Mouse (Mus musculus): ENCODE measurements at regions not wholly inside any gene's neighbourhood (a gene's known extent, or its start where the extent isn't known, plus 50 kb on each side); places are given as distances from the start of the nearest gene placed in this dataset.

GRCm38 (mm10) chr9:115666530-115666929 lies 242.7 kb upstream of the Gadl1 start:
- peak; percentile 34 for DNase-seq (ENCODE audit: low read depth, low spot score)

DNA sequence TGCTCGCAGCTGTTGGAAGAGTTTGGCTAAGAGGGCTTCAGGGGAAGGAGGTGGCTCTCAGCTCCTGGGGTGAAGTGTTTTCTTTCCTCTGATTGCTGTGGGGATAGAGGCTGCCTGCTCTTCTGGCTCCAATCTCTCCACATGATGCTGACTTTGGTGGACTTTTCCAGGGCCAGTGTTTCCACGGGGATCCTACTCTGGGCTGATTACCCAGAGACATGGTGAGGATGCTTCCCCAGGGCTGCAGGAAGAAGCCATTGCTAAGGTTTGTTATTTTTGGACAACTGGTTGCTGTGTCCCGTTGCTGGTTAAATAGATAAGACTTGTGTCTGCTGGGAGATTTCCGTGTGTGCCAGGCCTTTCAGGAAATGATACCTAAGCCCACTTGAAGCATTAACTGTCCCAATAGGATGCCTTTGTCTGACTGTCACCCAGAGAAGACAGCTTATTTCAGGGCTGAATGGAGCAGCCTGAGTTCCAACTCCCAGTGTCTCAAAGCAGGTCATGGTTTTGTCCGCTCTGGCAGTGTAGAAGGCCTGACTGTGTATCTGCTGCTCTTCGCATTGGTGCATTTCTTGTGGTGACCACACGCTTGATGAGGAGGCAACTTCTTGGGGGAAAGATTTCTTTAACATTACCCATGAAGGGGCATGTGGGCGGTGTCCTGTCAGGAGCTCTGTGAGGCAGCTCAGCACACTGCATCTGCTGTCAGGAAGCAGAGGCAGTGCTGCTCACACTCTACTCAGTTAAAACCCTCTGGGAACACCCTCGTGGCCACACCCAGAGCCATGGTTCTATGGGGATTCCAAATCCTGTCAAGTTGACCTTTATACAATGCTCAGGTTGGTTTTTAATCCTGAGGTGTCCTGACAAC lies 228.3 kb upstream of the Gadl1 start:
- no peak for DNase-seq (ENCODE audit: low read depth, low spot score)

DNA sequence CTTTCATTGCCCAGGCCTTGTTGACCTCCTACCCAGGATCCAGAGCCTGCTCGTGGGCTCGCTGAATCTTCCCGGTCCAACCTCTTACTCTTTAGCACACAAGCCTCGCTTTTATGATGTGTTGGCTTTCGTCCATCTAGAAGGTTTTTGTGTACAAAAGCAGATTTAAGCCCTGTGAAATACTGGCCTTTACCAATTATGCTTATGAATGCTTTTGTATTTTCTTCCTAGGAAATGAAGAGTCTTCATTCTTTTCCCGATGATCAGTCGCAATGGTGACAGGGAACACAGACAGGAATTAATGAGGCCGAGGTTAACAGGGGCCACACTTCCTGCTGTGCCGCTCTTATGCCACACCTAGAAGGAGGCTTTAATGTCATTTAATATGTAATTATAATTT lies 227.4 kb upstream of the Gadl1 start:
- DNase-seq (ENCODE audit: low read depth, low spot score), result no peak

- DNase-seq (ENCODE audit: low read depth, low spot score), result no peak
These were observed 225.3 kb upstream of the Gadl1 start for GRCm38 (mm10) chr9:115683951-115684350.

DNA sequence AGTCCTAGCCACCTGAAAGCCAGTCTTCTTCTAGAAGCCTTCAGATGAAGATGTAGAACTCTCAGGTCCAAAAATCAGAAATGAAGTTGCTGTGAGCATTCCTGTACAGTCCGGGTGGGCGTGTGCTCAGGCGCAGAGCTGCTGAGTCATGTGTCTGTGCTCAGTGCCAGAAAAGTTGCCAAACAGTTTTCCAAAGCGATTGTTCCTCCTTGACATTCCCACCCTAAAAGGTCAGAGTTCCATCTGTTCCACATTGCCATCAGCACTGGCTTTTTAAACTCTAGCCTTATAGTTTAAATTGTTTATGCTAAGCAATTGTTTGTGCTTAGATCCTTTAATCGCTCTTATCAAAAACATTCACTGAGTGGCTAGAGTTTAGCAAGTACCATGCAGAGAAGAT lies 222.7 kb upstream of the Gadl1 start:
- peak; percentile 18 for DNase-seq (ENCODE audit: low read depth, low spot score)

DNA sequence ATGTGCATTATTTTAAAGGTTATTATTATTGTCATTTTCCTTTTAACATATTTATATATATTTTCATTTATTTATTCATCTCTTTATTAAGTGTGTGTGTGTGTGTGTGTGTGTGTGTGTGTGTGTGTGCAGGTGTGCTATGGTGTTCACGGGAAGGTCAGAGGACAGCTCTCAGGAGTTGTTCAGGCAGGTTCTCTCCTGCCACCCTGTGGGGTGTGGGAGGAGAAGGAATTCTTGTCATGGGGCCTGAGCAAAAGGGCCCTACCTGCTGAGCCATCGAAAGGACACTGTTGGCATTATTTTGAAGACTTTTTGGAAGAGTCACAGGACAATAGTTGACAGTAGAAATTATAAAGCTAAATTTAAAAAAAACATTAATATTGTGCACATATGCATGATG lies 216.4 kb upstream of the Gadl1 start:
- no peak for DNase-seq (ENCODE audit: low read depth, low spot score)

GRCm38 (mm10) chr9:115703791-115704190 lies 205.5 kb upstream of the Gadl1 start:
- no peak for DNase-seq (ENCODE audit: low read depth, low spot score)

- DNase-seq (ENCODE audit: low read depth, low spot score), result peak; percentile 70
These were observed 205.0 kb upstream of the Gadl1 start for GRCm38 (mm10) chr9:115704249-115704648.

- DNase-seq (ENCODE audit: low read depth, low spot score), result peak; percentile 25
These were observed 203.5 kb upstream of the Gadl1 start for GRCm38 (mm10) chr9:115705761-115706160.

DNA sequence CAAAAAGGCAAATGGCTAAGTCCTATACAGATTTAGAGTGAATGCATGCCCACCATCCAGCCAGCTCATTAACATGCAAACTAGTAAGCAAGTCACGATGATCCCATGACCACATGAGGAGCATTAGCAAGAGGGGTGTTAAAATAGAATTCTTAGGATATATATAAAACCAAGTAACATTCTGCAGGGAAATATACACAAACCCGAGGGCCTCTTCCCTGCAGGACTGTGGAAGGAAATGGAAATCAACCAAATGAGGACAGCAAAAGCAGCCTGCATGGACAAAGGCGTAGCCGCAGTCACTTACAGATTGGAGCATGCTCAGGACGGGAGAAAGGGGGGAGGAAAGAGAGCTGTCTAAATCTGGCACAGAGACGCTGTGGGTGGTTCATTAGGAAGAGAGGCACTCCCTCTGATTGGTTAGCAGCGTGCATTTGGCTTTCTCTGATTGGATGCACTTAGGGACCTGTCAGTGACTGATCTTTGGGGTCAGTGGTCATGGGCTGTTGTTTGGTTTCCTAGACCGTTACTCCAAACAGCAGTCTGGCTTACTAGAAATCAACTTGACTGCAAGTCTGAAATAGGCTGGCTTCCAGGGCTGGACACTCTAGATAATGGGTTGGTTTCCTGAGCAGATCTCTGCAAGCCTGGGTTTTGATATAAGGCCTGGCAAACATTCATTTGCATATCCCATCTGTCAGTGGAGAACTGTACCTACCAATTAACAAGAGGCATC lies 200.9 kb upstream of the Gadl1 start:
- DNase-seq (ENCODE audit: low read depth, low spot score), result peak; percentile 21

DNA sequence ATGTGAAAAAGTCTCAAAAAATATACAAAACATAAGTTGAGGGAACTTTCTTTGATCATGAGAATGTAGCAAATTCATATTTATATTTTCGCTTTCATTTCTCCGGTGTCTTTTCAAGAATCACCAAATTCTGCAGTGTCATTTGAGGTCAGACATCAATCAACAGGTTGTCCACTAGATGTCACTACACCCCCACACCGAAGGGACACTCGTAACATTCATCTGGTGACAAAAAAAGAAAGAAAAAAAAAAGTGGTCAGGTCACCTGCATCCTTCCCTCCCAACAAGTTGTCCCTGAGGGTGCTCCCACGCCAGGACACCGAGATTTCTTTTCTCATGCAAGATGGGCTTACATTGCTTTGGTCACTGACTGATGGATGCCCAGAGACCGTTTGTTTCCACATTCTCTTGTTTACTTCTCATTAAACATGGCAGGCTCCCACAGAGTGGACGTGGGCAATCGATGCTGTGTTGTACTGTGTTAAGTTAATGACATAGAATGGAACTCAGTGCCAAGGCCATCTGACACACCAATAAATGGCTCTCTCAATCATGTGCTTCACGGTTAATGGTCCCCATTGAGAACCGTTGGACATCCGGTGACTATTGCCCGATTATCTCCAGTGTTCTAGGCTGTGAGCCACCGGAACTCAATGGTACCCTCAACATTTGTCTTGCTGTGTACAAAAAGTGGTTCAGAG lies 199.1 kb upstream of the Gadl1 start:
- peak; percentile 55 for DNase-seq (ENCODE audit: low read depth, low spot score)

- DNase-seq (ENCODE audit: low read depth, low spot score), result no peak
These were observed 188.9 kb upstream of the Gadl1 start for GRCm38 (mm10) chr9:115720306-115720705.

DNA sequence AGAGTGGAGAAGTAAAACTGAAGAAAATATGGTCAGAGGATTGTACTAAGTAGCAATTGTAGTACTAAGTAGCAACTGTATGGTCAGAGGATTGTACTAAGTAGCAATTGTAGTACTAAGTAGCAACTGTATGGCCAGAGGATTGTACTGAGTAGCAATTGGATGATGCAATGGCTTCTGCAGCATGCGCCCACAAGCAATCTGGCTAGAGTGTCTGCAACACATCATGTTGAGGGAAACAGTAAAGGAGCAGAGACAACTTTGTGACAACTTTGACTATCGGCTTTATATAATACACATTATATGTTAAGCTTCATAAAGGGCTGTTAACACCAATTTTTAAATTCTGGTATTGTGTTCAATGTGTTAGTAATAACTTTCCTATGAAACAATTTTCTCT lies 188.4 kb upstream of the Gadl1 start:
- DNase-seq (ENCODE audit: low read depth, low spot score), result no peak

- DNase-seq (ENCODE audit: low read depth, low spot score), result peak; percentile 91
These were observed 185.2 kb upstream of the Gadl1 start for GRCm38 (mm10) chr9:115724063-115724462.

- DNase-seq (ENCODE audit: low read depth, low spot score), result no peak
These were observed 181.9 kb upstream of the Gadl1 start for GRCm38 (mm10) chr9:115727361-115727760.

- DNase-seq (ENCODE audit: low read depth, low spot score), result no peak
These were observed 177.7 kb upstream of the Gadl1 start for GRCm38 (mm10) chr9:115731557-115731956.

GRCm38 (mm10) chr9:115733104-115733503 lies 176.2 kb upstream of the Gadl1 start:
- no peak for DNase-seq (ENCODE audit: low read depth, low spot score)

GRCm38 (mm10) chr9:115739984-115740383 lies 169.3 kb upstream of the Gadl1 start:
- no peak for DNase-seq (ENCODE audit: low read depth, low spot score)

GRCm38 (mm10) chr9:115746436-115746835 lies 162.8 kb upstream of the Gadl1 start:
- no peak for DNase-seq (ENCODE audit: low read depth, low spot score)

GRCm38 (mm10) chr9:115760496-115760895 lies 148.8 kb upstream of the Gadl1 start:
- no peak for DNase-seq (ENCODE audit: low read depth, low spot score)

DNA sequence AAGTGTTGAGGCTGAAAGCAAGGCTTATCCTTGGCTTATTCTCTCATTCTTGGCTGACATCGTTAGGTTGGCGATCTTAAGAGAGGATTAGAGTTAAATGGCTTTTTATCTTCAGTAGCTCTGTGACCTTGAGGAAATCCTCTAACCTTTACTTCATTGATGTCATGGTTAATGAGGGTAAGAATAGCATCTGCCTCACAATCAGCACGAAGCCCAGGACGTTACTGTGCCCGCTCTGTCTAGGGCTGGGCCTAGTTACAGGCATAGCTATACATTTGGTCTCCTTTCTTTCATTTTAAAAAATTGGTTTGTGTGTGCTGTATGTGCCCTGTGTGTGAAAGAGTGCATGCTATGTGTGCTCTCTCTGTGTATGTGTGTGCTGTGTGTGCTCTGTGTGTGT lies 145.1 kb upstream of the Gadl1 start:
- no peak for DNase-seq (ENCODE audit: low read depth, low spot score)

GRCm38 (mm10) chr9:115766471-115766870 lies 142.8 kb upstream of the Gadl1 start:
- DNase-seq (ENCODE audit: low read depth, low spot score), result no peak

All from ES-CJ7 (cell line).